Mouse (Mus musculus) testis, postnatal 14 days (tissue): ENCODE measurements around the gene Mrps2.

Experiments
- DNase-seq: peaks from one replicate; pipeline ENCODE4 v3.0.0; 2021; ENCODE audit warnings: low spot score

Mrps2 gene

DNA sequence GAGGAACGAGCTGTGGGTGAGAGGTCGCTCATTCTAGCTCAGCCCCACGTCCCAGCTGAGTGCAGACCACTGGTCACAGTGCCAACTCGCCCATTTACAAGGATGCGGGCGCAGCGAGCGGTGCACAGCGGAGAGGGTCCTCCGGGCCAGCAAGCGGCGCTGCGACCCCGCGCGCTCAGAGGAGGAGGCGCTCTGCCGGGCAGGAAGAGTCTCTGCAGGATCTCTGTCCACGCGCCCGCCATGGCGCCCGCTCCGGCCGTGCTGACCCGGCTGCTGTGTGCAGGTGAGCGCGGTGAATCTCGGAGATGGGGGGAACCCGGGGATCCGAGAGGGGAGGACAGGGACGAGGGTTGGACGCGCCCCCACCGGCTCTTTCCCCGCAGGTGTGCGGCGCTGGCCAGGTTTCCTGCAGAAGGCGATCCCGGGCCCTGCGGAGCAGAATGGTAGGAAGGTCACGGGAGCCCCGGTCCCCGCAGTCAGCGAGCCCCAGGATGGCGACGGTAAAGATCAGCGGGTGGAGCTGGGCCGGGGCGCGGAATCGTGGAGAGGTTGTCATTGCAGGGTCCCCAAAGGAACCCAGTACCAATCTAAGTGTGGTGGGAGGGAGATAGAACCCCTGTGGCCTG, at the start of gene Mrps2:
Gene Mrps2 (plus strand): TSS at position 207 of the 626 bp plus-strand sequence.
- DNase-seq = peak; percentile 89

GRCm38 (mm10) chr2:28419898-28420297, 48.0 kb upstream of the Mrps2 start:
- peak; percentile 81 for DNase-seq

DNA sequence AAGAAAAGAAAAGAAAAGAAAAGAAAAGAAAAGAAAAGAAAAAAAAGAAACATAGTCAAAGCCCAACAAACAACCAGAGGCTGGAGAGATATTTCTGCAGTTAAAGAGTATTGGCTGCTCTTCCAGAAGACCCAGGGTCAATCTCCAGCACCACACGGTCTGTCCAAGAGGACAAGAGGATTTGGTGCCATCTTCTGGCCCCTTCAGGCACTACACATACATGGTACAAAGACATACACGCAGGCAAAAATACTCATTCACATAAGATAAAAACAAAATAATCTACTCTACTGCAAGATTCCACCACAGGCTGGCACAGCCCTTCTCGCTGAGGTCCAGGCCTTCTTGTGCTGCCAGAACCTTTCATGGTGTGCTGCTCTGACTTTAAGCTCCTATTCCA, 44.7 kb upstream of the Mrps2 start:
- peak; percentile 29 for DNase-seq

GRCm38 (mm10) chr2:28427226-28427625, 40.6 kb upstream of the Mrps2 start:
- no peak for DNase-seq

DNA sequence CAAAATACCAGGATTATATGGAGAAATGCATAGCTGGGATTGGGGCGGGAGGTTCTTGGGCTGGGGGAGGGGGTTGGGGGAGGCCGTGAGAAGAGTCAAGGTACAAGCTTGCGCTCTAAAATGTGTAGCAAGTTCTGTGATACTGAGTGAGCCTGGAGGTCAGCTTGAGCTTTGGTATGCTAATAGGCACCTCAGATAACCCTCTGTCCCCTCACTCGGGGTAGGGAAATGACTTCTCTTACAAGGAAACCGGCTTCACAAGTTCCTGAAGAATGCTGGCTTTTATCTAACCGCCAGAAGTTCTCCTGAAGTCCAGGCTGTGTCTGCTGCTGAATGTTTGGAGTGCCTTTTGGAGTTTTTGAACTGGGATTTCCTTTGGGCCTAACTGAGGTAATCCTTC, 37.0 kb upstream of the Mrps2 start:
- no peak for DNase-seq

- DNase-seq = peak; percentile 75
These were observed 35.1 kb upstream of the Mrps2 start for GRCm38 (mm10) chr2:28432811-28433210.

DNA sequence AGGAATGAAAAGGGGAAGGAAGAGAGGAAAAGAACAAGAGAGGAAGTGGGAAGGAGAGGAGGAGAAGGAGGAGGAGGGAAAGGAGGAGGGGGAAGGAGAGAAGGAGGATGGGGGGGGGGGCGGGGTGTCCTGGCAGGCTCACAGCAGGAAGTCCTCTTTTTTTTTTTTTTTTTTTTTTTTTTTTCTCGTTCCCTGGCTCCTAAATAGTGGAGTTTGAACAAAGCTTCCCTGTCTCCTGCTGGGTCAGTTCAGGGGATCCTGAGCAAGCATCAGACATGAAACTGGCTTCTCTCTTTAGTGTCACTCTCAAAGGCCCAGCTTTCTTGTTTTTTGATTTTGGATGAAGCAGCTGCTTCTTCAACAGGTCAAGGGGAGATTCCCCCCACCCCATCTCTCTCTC, 34.4 kb upstream of the Mrps2 start:
- no peak for DNase-seq

GRCm38 (mm10) chr2:28435401-28435800, 32.5 kb upstream of the Mrps2 start:
- DNase-seq = no peak

DNA sequence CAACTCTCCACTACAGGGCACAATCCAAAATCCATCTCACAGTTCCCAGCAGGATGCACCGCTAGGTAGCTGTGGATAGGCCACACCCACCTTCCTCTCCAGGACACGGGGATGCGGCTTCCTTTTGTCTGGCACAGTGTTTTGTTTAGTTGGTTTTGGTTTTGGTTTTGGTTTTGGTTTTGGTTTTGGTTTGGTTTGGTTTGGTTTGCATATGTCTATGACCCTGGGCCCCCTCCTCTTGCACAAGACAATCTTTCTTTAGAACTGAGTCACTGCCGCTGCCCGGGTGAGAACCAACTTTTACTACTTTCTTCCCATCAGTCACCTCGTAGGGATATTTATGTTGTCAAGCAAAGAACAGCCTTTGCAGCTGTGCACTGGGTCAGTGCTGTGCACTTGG, 27.0 kb upstream of the Mrps2 start:
- no peak for DNase-seq

- no peak for DNase-seq
These were observed 22.8 kb upstream of the Mrps2 start for GRCm38 (mm10) chr2:28445082-28445481.

GRCm38 (mm10) chr2:28446181-28446514, 21.7 kb upstream of the Mrps2 start:
- DNase-seq = no peak

GRCm38 (mm10) chr2:28446515-28447314, 21.2 kb upstream of the Mrps2 start, which contains the start of gene Ppp1r26:
Gene Ppp1r26, plus strand, starts transcription at chr2:28446800.
- peak; percentile 53 for DNase-seq

DNA sequence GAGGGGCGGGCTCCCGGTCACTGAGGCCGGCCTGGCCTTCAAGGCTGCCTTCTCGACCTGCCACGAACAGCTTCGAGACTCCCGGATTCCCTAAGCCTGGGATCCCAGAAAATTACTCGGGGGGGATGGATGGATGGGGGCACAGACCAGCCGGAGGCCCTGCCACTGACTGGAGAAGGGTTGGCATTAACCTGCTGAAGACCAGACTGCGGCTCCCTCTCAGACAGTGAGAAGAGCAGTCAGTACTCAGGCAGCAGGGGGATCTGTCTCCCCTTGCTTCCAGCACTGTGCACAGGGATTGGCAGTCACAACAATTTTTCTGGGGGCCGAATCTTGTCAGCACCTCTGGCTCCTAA, 20.6 kb upstream of the Mrps2 start:
- no peak for DNase-seq

- DNase-seq = no peak
These were observed 16.2 kb upstream of the Mrps2 start for GRCm38 (mm10) chr2:28451663-28452062.

GRCm38 (mm10) chr2:28453539-28453938, 14.3 kb upstream of the Mrps2 start:
- DNase-seq = no peak

DNA sequence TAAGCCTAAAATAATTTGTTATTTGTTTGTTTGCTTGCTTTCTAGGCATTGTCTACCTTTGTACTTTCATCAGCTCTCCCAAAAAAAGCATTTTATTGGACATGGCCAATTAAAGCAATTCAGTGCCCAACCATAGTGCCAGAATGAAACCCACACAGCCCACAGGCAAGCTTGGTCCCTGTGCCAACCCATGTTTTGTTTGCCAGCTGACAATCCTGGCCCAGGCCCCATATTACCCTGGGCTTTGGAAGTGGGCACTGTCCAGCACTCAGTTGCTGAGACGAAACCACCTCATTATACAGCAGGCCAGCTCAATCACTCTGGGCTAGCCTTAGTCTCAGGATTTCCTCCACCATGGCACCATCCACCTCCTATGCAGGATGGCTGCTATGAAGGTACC, 11.2 kb upstream of the Mrps2 start:
- DNase-seq = no peak

GRCm38 (mm10) chr2:28463919-28464318, 3.9 kb upstream of the Mrps2 start:
- peak; percentile 68 for DNase-seq

GRCm38 (mm10) chr2:28464919-28465318, 2.9 kb upstream of the Mrps2 start:
- DNase-seq = no peak

DNA sequence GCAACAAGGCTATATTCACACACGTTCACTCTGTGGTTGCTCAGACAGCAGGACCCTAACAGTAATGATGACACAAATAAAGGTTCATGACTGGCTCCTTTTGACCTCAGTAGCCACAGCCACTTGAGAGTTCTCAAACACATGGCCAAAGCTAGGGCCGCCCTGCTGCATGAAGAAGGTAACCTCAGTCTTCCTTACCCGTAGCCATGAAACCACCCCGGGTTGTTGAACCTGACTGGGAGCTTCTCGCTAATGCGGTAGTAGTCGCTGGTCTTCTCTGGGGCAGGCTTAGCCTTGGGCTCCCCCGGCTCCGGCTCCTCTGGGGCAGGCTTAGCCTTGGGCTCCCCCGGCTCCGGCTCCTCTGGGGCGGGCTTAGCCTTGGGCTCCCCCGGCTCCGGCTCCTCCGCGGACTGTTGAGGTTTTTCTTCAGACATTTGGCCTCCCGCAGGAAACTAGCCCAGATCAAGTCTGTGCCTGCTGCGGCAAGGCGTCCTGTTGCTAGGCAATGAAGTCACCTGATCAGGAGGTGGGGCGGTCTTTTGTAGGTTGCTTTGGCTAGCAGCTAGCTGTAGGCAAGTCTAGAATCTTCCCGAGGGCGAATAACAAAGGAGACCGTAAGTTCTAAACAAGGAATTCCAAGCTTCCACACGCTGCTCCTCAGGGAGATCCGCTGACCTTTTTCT, 1.9 kb upstream of the Mrps2 start, which contains the start of gene 1700007K13Rik:
Gene 1700007K13Rik (minus strand): TSS at position 497 of the 683 bp plus-strand sequence.
- DNase-seq = peak; percentile 76

DNA sequence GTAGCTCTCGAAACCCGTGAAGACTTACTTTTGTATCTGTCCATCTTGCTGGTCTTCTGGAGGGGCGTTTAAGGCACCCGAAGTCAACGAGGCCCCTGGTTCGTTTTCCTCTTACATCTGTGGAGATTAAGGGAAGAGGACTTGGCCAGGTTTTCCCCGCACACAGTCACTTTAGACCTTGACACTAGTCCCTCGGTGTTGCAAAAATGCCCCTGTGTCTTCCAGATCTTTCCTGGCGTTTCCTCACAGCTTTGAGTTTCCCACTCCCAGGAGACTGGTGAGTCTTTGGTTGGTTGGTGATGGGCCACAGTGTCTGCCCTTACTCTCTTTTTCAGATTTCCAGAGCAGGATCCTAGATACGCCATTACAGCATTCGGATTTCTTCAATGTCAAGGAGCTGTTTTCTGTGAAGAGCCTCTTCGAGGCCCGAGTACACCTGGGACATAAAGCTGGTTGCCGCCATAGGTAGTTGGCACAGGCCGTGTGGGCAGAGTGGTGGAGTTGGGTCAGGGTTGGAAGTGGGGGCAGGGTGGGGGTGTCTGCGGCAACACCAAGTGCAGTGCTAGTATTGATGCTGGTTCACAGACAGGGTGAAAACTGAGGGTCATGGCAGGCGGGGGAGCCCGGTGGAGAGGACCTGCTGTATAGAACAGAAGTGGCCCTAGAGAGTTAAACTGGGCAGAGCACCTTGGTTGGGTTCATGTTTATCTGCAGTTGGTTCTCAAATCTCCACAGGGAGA, 790 bp downstream of the Mrps2 start:
- DNase-seq = no peak

- DNase-seq = no peak
These were observed 1.6 kb downstream of the Mrps2 start for GRCm38 (mm10) chr2:28469461-28469860.

GRCm38 (mm10) chr2:28470591-28470990, 2.7 kb downstream of the Mrps2 start:
- no peak for DNase-seq
